Mouse (Mus musculus) gastrocnemius, adult 8-10 months (tissue): ENCODE data around the gene Mmp1b. TPM values are rescaled to one million over a fixed set of nuclear protein-coding genes. Genes with fewer than 3 reads are reported as not detected.
"Not testable (repeated sequence)": the region's sequence is repeated elsewhere in the genome, so short reads cannot be mapped to it uniquely, and the experiment has no call there.

ENCODE experiments used
- DNase-seq, 2 experiments: peaks; one replicate each; pipeline ENCODE4 v3.0.0; 2022; ENCODE audit warnings: low spot score in 2 of 2
- total RNA-seq, 4 experiments: library from RNA; stranded (reverse); gene quantifications; 2 replicates each; pipeline ENCODE4 v1.2.4; 2022

Gene Mmp1b
- total RNA-seq: not detected

DNA sequence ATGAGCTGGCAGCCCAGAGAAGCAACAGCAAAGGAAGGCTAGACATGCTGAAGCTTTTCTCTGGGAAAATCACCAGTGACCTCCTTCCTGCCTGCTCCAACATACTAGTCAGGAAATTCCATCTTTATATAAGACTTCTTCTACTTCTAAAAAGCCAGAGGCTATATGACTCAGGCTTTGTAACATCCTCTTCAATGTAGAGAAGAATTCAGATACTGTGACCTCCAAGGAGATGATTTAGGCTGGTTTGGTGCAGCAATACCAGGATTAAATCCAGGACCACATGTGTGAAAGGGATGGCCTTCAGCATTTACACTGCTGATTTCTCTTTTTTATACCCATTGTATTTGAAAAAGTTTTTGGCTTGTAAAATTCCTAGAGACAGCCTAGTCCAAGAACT, at the start of gene Mmp1b:
TSS of gene Mmp1b (minus strand) at position 101 of the 400 bp plus-strand sequence.
- DNase-seq: no peak

DNA sequence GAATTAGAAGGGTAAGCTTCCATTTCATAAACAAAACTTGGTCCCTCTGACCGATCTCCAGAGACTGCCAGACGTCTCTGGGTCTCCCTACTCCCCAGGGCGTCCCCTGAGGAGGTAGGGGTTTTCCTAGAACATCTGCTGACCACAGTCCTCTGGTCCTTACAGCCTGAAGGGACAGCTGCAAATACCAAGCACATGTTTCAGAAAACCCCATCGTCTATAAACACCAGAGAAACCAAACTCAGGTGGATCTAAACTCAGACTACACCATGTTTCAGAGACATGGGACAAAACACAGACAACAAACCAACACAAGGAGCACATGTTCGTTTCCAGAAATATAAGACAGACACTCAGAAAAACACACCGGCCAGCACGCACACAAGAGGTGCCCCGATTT, 8.7 kb upstream of the Mmp1b start:
- DNase-seq: not testable (repeated sequence)

DNA sequence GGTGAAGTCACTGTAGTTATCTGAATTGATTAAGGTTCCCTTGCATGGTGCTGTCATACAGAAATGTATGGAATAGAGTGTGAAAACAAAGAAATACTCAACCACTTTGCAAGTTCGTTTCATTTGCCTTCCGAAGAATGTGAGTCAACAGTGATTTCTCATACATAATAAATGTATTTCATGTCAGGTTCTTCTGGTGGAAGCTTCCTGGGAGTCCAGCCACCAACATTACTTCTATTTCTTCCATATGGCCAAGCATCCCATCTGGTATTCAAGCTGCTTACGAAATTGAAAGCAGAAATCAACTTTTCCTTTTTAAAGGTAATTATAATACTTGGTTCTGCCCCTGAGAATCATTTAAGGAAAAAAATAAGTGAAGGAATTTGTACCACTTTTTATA, 33.3 kb downstream of the Mmp1b start:
- DNase-seq: no peak

DNA sequence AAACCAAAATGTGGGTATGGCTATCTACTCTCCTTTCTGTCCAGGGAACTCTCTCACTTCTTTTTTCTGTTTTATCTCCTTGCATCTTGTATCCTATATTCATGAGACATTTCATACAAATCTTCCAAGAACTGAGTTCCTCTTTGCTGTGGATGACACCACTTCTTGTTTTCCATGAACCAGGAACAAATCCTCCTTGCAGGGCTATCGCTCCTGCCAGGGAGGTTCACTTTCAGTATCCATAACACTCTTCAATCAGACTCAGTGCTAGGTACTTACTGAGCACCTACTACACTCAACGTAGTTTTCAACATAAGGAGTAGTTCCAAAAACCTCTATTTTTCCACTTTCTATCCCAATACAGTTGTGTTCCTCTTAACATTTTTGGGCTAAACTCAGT, 42.3 kb downstream of the Mmp1b start:
- no peak for DNase-seq

DNA sequence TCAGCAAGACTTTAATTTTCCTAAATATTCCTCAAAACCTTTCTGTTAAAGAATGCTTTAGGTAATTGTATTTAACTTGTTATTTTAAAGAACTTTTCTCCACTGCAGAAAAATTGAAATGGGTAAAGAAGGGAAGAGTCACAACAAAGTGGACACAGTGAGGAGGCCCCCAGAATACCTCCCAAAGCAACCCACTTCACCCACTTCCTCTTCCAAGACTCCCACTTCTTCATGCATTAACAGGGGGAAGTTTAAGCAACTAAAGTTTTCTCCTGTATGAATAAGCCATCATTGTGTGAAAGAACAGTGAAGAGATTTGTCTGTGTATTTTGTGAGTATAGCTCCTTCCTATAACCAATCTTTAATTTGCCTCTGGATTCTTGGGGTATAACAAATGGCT, 43.7 kb downstream of the Mmp1b start, which contains the start of gene Mmp12:
TSS of gene Mmp12 (plus strand) at position 275 of the 400 bp plus-strand sequence.
- no peak for DNase-seq

DNA sequence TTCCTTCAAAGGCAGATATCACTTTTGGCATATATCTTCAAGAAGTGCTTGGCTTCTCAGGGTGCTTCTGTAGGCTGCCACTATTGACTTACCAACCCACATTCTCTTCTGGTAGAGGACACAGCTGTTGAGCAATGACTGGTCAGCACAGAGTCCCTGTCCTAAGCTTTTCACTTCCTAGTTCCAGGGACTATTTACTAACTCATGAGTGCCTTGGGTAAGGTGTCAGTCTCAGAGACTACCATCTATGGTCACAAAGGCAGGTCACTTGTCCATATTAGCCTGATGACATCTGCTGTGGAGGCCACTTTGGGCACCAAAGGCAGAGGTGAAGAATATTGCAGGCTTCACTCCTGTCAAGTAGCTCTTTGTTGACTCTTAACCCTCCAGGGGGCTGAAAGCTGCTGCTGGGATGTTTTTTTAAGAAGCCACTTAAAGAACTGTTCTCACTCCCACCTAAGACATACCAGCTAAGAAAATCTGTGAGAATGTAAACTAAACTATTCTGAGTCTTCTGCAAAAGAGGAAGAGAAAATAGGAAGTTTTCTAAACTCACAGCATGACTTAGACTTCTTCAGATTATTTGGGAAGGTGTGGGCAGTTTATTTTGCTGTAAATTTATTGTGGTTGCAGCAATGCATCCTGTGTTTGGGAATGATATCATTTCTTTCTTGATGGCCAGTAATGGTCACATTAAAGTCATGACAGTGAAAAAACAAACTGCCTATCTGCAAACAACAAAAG, 50.9 kb downstream of the Mmp1b start:
- no peak for DNase-seq

DNA sequence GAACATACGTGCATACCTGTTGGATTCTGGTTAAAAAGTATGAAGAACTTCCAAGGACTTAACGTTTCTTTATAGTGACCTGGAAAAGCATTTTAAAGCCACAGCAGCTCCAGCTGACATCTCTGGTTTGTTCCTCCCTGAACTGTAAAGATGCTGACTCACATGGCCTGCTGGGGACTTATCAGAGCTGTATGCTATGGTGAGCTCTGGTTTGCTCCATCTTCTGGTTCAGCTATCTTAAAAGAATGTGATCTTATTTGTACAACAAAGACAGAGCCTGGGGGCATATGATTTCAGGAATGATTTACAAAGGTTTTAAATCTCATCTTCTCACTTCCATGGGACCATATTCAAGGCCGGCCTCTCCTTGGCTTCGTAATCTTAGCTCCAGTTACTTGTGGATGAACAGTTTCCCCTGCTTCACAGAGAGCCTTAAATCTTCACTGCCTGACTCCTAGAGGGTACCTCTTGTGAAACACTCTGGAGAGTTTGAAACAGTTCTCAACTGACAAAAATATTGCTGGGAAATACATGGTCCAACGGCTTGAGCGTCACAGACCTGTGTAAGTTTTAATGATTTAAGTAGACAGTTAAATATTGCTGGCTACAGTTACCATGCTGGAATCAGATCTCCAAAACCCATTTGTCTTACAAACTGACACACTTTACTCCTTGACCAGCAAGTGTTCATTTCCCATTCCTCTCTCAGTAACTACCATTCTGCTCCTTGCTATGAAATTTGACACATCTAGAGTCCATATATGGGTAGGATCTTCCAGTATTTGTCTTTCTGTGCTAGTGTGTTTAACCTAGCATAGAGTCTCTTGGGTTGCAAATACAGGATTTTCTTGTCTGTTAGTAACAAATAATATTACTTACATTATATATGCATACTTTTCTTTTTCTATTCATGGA, 51.8 kb downstream of the Mmp1b start:
- no peak for DNase-seq

DNA sequence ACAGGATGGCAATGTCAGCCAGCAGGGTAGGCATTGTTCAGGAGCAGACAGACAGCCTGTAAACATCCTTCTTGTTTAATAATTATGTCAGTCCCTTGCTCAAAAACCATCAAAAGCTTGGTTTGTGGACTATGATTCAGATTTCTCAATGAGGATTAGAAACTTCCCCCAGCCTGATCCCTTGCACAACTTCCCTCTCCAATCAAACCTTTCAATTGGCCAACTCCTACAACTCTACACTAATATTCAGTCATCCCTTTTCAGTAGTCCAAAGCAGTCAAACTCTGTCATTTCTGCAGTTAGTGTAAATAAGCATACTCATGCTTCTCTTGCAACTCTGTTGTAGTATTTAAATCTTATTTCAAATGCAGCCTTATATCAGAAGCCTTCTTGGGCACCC, 56.0 kb downstream of the Mmp1b start:
- no peak for DNase-seq

Other genes starting within 250 kb of the Mmp1b start
- gene Dync2h1, start 203.6 kb downstream of the Mmp1b start, total RNA-seq: 1 to 10 TPM in 3 of 4 experiments, under 1 TPM in 1; 0.94 to 1.4 (median 1.1) TPM
- 10 to 100 TPM; 54.8 to 80.7 (median 69.8) TPM for gene Dcun1d5, start 203.5 kb downstream of the Mmp1b start, total RNA-seq
- gene Mmp13, start 115.5 kb downstream of the Mmp1b start, total RNA-seq: not detected
- not detected for gene Mmp12, start 43.7 kb downstream of the Mmp1b start, total RNA-seq
- under 1 TPM in 2 of 4 experiments, not detected in 2; 0.16 to 0.20 TPM for gene Mmp3, start 57.8 kb upstream of the Mmp1b start, total RNA-seq
- gene Mmp10, start 114.3 kb upstream of the Mmp1b start, total RNA-seq: not detected
- gene Mmp8, start 170.4 kb upstream of the Mmp1b start, total RNA-seq: not detected
- gene Mmp27, start 183.3 kb upstream of the Mmp1b start, total RNA-seq: under 1 TPM in 2 of 4 experiments, not detected in 2; 0.17 to 0.20 TPM
- not detected for gene Mmp20, start 240.2 kb upstream of the Mmp1b start, total RNA-seq